13 mouse cellular contexts compared by ENCODE assay signal in genomic region chr8:11396111-11396510, GRCm38 (mm10).
DNase-seq lines count a peak whose midpoint lies in the region; ATAC-seq and TF ChIP-seq lines count a peak whose summit lies in the region.
"Had no signal": no experiment of that assay in that cellular context is flagged by ENCODE, and none has a peak within 500 bp of the region (broad histone marks: within the 10 kb centered on the region; RNA-seq: fewer than 3 reads in every experiment).

No protein-coding gene starts in this region.

- ATAC-seq in heart, embryonic 11.5 days (replicated peaks; ENCODE audit: insufficient number of reproducible peaks, low FRiP score, low TSS enrichment): no peak
- peak; percentile 18; the same call in 1 of the 2 replicates for ATAC-seq in lung, embryonic 16.5 days (ENCODE audit: low read depth)
- ATAC-seq in heart, embryonic 15.5 days (replicated peaks; ENCODE audit: insufficient number of reproducible peaks, insufficient read depth, low FRiP score, low read depth): no peak

- intact Hi-C loops in heart, postnatal 14 days (cut with DNase I): no loop called here

- no peaks in the 10 kb centered on the region for H3K36me3 ChIP-seq in heart, embryonic 11.5 days (ENCODE audit: control insufficient read depth, insufficient read depth, low read length)
- peaks cover 1% of the 10 kb centered on the region; the same call in 1 of the 2 replicates for H3K36me3 ChIP-seq in lung, embryonic 16.5 days (ENCODE audit: control insufficient read depth, insufficient read depth, low read length)
- H3K36me3 ChIP-seq in heart, embryonic 15.5 days: 0 out of 2 replicates have a peak, but pooled peaks cover 2% of the 10 kb centered on the region
- H3K36me3 ChIP-seq: hindbrain, embryonic 15.5 days had no signal

- no peaks in the 10 kb centered on the region for H3K9me3 ChIP-seq in heart, embryonic 11.5 days (replicated peaks; ENCODE audit: control insufficient read depth, low read length)
- peaks cover 3% of the 10 kb centered on the region; the same call in 1 of the 2 replicates for H3K9me3 ChIP-seq in lung, embryonic 16.5 days (ENCODE audit: control insufficient read depth, low read length)
- H3K9me3 ChIP-seq in heart, embryonic 15.5 days (replicated peaks): no peaks in the 10 kb centered on the region
- H3K9me3 ChIP-seq: hindbrain, embryonic 15.5 days had no signal

- no peak for TF ChIP-seq CTCF in lung, adult 2 months (IDR thresholded peaks at IDR 0.05; ENCODE audit: insufficient read depth, low read length)

- 43% methylated on average over 7 of the region's 7 CpGs for WGBS in heart, embryonic 11.5 days (ENCODE audit: insufficient replicate concordance)
- 32% methylated on average over 7 of the region's 7 CpGs for WGBS in lung, embryonic 16.5 days
- 22% methylated on average over 7 of the region's 7 CpGs for WGBS in lung, adult 2 months
- WGBS in heart, embryonic 15.5 days: 43% methylated on average over 7 of the region's 7 CpGs

- H3K9ac ChIP-seq in heart, embryonic 11.5 days (ENCODE audit: low read depth, low read length): peak overlapping the region; percentile 49; the same call in 1 of the 2 replicates
- H3K9ac ChIP-seq in lung, embryonic 16.5 days (ENCODE audit: low read length): peak overlapping the region; percentile 29; the same call in 1 of the 2 replicates
- H3K9ac ChIP-seq in heart, embryonic 15.5 days: no peak overlapping the region
- H3K9ac ChIP-seq: hindbrain, embryonic 15.5 days had no signal

- no peaks in the 10 kb centered on the region for H3K27me3 ChIP-seq in heart, embryonic 11.5 days (ENCODE audit: control insufficient read depth, insufficient read depth, low read length)
- H3K27me3 ChIP-seq in lung, embryonic 16.5 days (ENCODE audit: control insufficient read depth, insufficient read depth, low read depth, low read length): no peaks in the 10 kb centered on the region
- H3K27me3 ChIP-seq in heart, embryonic 15.5 days: no peaks in the 10 kb centered on the region
- H3K27me3 ChIP-seq: hindbrain, embryonic 15.5 days had no signal

- H3K27ac ChIP-seq in heart, embryonic 11.5 days (ENCODE audit: low read depth, low read length): peak overlapping the region; percentile 29; the same call in 1 of the 2 replicates
- H3K27ac ChIP-seq in lung, embryonic 16.5 days (ENCODE audit: low read length): peak overlapping the region; percentile 97
- H3K27ac ChIP-seq in heart, embryonic 15.5 days: peak overlapping the region; percentile 83
- H3K27ac ChIP-seq: hindbrain, embryonic 15.5 days had no signal

- H3K4me1 ChIP-seq in heart, embryonic 11.5 days (ENCODE audit: control insufficient read depth, insufficient read depth, low read length): peaks cover 40% of the 10 kb centered on the region
- H3K4me1 ChIP-seq in lung, embryonic 16.5 days (replicated peaks; ENCODE audit: control insufficient read depth, insufficient read depth, low read length): peaks cover 63% of the 10 kb centered on the region
- H3K4me1 ChIP-seq in lung, adult 2 months (ENCODE audit: control insufficient read depth, insufficient read depth, low read length): peaks cover 30% of the 10 kb centered on the region
- peaks cover 70% of the 10 kb centered on the region for H3K4me1 ChIP-seq in heart, embryonic 15.5 days (replicated peaks)

- no peak overlapping the region for H3K4me3 ChIP-seq in heart, embryonic 11.5 days (ENCODE audit: low read depth, low read length)
- H3K4me3 ChIP-seq in lung, embryonic 16.5 days (ENCODE audit: low read length): no peak overlapping the region
- H3K4me3 ChIP-seq in lung, adult 2 months (replicated peaks; ENCODE audit: extremely low read depth, low read depth, low read length): no peak overlapping the region
- no peak overlapping the region for H3K4me3 ChIP-seq in heart, embryonic 15.5 days
- H3K4me3 ChIP-seq: hindbrain, embryonic 15.5 days had no signal

- DNase-seq in heart, postnatal 14 days: no peak
- no peak for DNase-seq in lung, adult 2 months
- DNase-seq in kidney, postnatal 25 days: peak; percentile 40 to 65
- DNase-seq in frontal cortex, postnatal 36 days (ENCODE audit: low spot score in 2 of 2): no peak
- no peak for DNase-seq in ovary, postnatal 14 days (ENCODE audit: low spot score)
- DNase-seq: cerebellum, postnatal 10 days; gastrocnemius, postnatal 10 days; left cerebral cortex, postnatal 4 days had no signal

- H3K4me2 ChIP-seq in heart, embryonic 11.5 days: no peak overlapping the region
- H3K4me2 ChIP-seq in lung, embryonic 16.5 days (ENCODE audit: low read depth, low read length): no peak overlapping the region
- no peak overlapping the region for H3K4me2 ChIP-seq in heart, embryonic 15.5 days
- H3K4me2 ChIP-seq: hindbrain, embryonic 15.5 days; midbrain, embryonic 11.5 days had no signal

- TF ChIP-seq POLR2A in lung, adult 2 months (IDR thresholded peaks at IDR 0.05; ENCODE audit: borderline replicate concordance, extremely low read depth, low read depth, low read length): no peak

Comparison
In these comparisons a context has a peak if more than half of its experiments do, and no peak if none do; other contexts are left out.
1. H3K27ac ChIP-seq: peak in every context shown above with its lines; median percentile 97 in lung, embryonic 16.5 days; 83 in heart, embryonic 15.5 days; 29 in heart, embryonic 11.5 days.
2. DNase-seq: peak in kidney, postnatal 25 days (2 of 2); none in heart, postnatal 14 days (0 of 2), lung, adult 2 months (single experiment), frontal cortex, postnatal 36 days (0 of 2) and ovary, postnatal 14 days (single experiment).